Mouse (Mus musculus) stomach, postnatal 0 days (tissue): ENCODE measurements around the gene Mad1l1. TPM values are rescaled to one million over a fixed set of nuclear protein-coding genes. Genes with fewer than 3 reads are reported as not detected.

Experiments used
- ATAC-seq: fragments of 200-750 bp; cut with Nextera tagmentation; 2 replicates; pipeline ENCODE4 v1.8.0; 2017; ENCODE audit not compliant: low FRiP score, low TSS enrichment
- DNase-seq: peaks from one replicate; pipeline ENCODE4 v3.0.0-alpha.2; 2016; ENCODE audit warnings: low spot score
- H3K27ac ChIP-seq: fragments of 300-500 bp; sonication (generic); replicated peaks from 2 replicates; pipeline ENCODE4 v1.5.1; 2014; ENCODE audit warnings: mild to moderate bottlenecking, control low read depth
- H3K27me3 ChIP-seq: fragments of 300-500 bp; sonication (generic); 2 replicates; pipeline ENCODE4 v1.6.1; 2014; ENCODE audit warnings: low read length; ENCODE audit not compliant: control insufficient read depth, insufficient read depth
- H3K36me3 ChIP-seq: fragments of 300-500 bp; sonication (generic); 2 replicates; pipeline ENCODE4 v1.6.1; 2014; ENCODE audit warnings: low read length, mixed read lengths; ENCODE audit not compliant: control insufficient read depth, insufficient read depth
- H3K4me1 ChIP-seq: fragments of 300-500 bp; sonication (generic); replicated peaks from 2 replicates; pipeline ENCODE4 v1.6.1; 2014; ENCODE audit warnings: antibody characterized with exemption; ENCODE audit not compliant: control insufficient read depth, insufficient read depth
- H3K4me2 ChIP-seq: fragments of 300-500 bp; sonication (generic); replicated peaks from 2 replicates; pipeline ENCODE4 v1.6.1; 2014; ENCODE audit warnings: low read depth, mild to moderate bottlenecking, control low read depth, moderate library complexity
- H3K4me3 ChIP-seq: fragments of 300-500 bp; sonication (generic); 2 replicates; pipeline ENCODE4 v1.5.1; 2014; ENCODE audit warnings: low read depth, low read length, control low read depth
- H3K9ac ChIP-seq: fragments of 300-500 bp; sonication (generic); 2 replicates; pipeline ENCODE4 v1.6.1; 2014; ENCODE audit warnings: mild to moderate bottlenecking, low read length, control low read depth, mixed read lengths
- H3K9me3 ChIP-seq: fragments of 300-500 bp; sonication (generic); 2 replicates; pipeline ENCODE4 v1.6.1; 2016; ENCODE audit warnings: low read length; ENCODE audit not compliant: control insufficient read depth
- CTCF ChIP-seq: IDR thresholded peaks from 2 replicates; pipeline ENCODE4 v1.5.1; 2016; ENCODE audit warnings: antibody characterized with exemption, low read depth, mild to moderate bottlenecking, moderate library complexity
- EP300 ChIP-seq: optimal IDR thresholded peaks from 2 replicates; pipeline ENCODE3; 2016; ENCODE audit warnings: antibody characterized with exemption
- WGBS: fragments of 180-500 bp; shearing (Covaris S2); extraction: QIAGEN DNeasy Blood & Tissue Kit; methylation state at CpG from one replicate; pipeline ENCODE4 v1.1.7; 2014; 5-methylcytosine and 5-hydroxymethylcytosine counted together
- polyA plus RNA-seq: library from polyadenylated mRNA; unstranded; fragments of >200 nt; fragmentation: Nextera tagmentation; extraction: Ambion mirVana; gene quantifications from 2 replicates; pipeline ENCODE4 v1.2.1, GENCODE M21; 2015

The Mad1l1 gene
- polyA plus RNA-seq, 1 experiment from 2014 or later: 14.2 TPM

DNA sequence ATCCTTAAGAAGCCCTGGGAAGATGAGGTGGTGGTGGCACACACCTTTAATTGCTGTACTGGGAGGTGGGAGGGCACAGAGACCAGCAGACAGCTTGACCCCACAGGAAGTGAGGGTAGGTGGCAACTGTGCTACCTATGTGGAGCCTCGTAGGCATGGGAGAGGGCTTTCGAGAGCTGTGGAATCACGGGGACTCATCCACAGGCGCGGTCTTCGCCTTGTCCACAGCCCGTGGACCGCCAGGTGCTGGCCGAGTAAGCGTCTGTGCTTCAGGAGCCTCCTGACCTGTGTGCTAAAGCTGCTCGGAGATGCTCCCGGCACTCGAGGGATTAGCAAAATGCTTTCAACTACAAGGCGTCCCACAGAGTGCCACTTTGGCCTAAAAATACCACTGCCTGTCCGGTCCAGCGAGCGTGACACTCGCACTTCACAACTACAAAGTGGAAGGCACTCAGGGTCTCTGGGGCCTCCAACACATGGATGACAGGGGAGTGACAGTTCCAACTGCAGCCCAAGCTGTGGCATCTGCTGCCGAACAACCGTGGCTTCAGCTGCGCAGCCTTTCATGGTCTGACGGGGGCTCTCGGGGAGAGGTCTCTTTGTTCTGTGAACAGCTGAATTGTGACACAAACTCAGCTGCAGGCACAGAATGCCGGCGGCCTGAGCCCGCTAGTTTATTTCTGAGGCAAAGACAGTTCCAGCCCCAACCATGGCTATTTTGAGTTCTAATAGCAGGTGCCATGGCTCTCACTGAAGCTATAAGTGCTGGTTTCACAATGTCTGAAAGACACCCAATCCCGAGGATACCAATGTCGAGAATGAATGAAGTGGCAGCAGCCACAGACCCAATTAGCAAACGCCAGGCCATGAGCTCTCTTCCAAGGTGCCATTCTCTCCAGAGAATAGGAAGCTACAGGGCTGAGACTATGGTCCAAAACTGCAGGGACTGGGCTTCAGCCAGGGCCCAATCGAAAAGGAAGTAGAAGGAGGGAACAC is 57.3 kb downstream of the Mad1l1 start:
- ATAC-seq (no peak), DNase-seq (no peak)
- Histone ChIP-seq H3K4me1 (no peaks in the 10 kb centered on the region), H3K9ac (no peak overlapping the region), H3K27me3 (no peaks in the 10 kb centered on the region), H3K27ac (no peak overlapping the region), H3K4me3 (no peak overlapping the region), H3K4me2 (no peak overlapping the region), H3K9me3 (no peaks in the 10 kb centered on the region), H3K36me3 (peaks cover 3% of the 10 kb centered on the region; the same call in 1 of the 2 replicates)
- TF ChIP-seq CTCF (no peak), EP300 (no peak)
- WGBS: 82% methylated on average over 30 of the region's 30 CpGs

DNA sequence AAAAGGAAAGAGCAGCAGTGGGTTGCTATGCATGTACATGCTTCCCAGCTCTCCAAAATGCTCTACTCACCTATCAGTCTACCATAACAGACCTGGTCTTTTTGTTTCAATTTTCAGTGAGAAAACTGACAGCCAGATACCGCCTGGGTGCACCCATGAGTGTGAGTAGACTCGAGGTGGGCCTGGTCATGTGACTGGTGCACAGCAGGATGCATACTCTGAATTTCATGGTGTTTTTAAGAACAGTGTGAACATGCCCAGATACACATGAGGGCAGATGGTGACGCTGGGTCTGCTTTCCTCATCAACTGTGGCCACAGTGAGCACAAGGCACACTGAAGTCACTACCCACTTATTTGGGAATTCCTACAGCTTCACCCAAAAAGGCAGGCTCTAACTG is 59.0 kb downstream of the Mad1l1 start:
- 86% methylated on average over 3 of the region's 3 CpGs for WGBS
- TF ChIP-seq CTCF: no peak
- no peak for TF ChIP-seq EP300
- H3K4me3 ChIP-seq: no peak overlapping the region
- DNase-seq (no peak), ATAC-seq (no peak)
- no peak overlapping the region for H3K4me2 ChIP-seq
- H3K9me3 ChIP-seq: no peaks in the 10 kb centered on the region
- no peak overlapping the region for H3K9ac ChIP-seq
- no peaks in the 10 kb centered on the region for H3K4me1 ChIP-seq
- no peak overlapping the region for H3K27ac ChIP-seq
- H3K27me3 ChIP-seq: no peaks in the 10 kb centered on the region
- H3K36me3 ChIP-seq: peaks cover 3% of the 10 kb centered on the region; the same call in 1 of the 2 replicates

DNA sequence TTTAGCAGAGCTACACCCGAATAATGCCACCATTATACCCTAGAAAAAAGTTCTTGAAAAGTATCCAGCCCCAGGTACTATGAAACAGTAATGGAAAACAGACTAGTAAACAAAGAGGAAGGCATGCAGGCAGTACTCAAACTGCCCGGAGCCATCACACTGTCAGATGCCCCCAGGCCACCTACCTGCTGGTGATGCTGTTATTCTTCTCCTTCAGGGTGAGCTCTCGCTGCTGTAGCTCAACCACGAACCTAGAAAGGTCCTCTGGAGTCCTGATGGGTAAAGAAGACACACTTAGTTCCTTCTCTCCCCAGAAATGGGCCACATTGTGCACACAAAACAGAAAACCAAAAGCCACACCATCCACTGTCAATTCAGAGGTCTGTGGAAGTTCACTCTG is 60.0 kb downstream of the Mad1l1 start:
- H3K9me3 ChIP-seq: no peaks in the 10 kb centered on the region
- TF ChIP-seq CTCF (no peak), EP300 (no peak)
- H3K4me2 ChIP-seq: no peak overlapping the region
- no peak for DNase-seq
- H3K9ac ChIP-seq: no peak overlapping the region
- WGBS: 89% methylated on average over 4 of the region's 4 CpGs
- no peak overlapping the region for H3K4me3 ChIP-seq
- peaks cover 3% of the 10 kb centered on the region; the same call in 1 of the 2 replicates for H3K36me3 ChIP-seq
- no peaks in the 10 kb centered on the region for H3K4me1 ChIP-seq
- H3K27ac ChIP-seq: no peak overlapping the region
- no peaks in the 10 kb centered on the region for H3K27me3 ChIP-seq
- no peak for ATAC-seq

DNA sequence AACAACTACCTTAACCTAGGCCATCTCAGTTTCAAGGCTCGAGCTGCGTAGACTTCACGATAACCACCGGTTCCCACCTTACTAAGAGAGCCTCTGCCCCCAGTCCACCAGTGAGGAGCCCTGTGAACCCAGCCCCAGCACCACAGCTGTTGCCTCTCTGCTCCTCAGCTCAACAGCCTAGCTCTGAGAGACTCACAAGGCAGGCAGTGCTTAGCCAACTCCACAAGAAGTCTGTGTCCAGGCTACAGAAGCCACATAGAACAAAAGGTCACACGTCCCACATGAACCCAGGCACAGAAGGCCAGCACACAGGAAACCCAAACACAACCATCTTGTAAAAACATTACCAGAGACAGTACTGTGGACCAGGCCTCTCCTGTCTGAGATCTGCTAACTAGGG is 62.7 kb downstream of the Mad1l1 start:
- no peak for ATAC-seq
- no peaks in the 10 kb centered on the region for H3K4me1 ChIP-seq
- no peak overlapping the region for H3K9ac ChIP-seq
- H3K4me3 ChIP-seq: no peak overlapping the region
- TF ChIP-seq EP300 (no peak), CTCF (no peak)
- H3K27me3 ChIP-seq: no peaks in the 10 kb centered on the region
- 95% methylated on average over 5 of the region's 5 CpGs for WGBS
- no peak overlapping the region for H3K27ac ChIP-seq
- no peak overlapping the region for H3K4me2 ChIP-seq
- H3K9me3 ChIP-seq: no peaks in the 10 kb centered on the region
- no peak for DNase-seq
- peaks cover 3% of the 10 kb centered on the region; the same call in 1 of the 2 replicates for H3K36me3 ChIP-seq

DNA sequence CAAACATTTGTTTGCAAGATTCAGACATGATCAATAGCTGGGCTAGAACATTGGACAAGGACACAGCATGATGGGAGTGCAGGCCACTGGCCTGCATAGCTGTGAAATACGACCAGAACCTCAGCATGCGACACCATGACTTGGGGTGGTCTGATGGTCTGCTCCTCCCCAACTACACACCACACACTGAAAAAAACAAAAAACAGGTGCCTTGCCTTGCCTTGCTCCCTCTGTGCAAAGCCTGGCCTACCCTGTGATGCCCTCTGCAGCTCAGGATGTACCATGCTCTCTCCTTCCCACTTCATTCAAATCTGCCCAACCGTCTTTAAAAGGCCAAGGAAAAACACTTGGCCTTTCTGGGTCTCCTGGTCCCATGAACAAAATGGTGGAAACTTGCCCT is 63.3 kb downstream of the Mad1l1 start:
- Histone ChIP-seq H3K4me2 (no peak overlapping the region), H3K27me3 (no peaks in the 10 kb centered on the region), H3K9me3 (no peaks in the 10 kb centered on the region), H3K9ac (no peak overlapping the region), H3K4me1 (no peaks in the 10 kb centered on the region), H3K27ac (no peak overlapping the region), H3K4me3 (no peak overlapping the region), H3K36me3 (peaks cover 3% of the 10 kb centered on the region; the same call in 1 of the 2 replicates)
- no peak for TF ChIP-seq EP300
- no peak for TF ChIP-seq CTCF
- WGBS: 89% methylated on average over 3 of the region's 3 CpGs
- DNase-seq: no peak
- no peak for ATAC-seq

DNA sequence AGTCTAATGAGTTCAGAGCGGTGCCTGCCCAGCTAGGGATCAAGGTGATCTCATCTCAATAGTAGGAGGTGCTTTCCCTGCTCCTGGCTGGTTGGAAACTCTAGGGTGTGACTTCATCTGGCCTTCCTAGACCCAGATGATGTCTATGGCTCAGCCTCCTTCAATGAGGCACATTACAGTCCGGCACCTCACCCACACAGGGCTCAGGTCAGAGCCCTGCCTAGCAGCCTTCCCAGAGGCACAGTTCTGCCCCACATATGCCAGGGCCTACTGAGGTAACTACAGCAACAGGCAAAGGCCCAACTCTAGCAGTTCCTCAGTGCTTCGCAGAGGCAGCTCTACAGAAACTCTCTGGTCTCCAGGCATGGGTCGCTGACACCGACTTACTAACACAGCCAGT is 63.9 kb downstream of the Mad1l1 start:
- Histone ChIP-seq H3K9ac (no peak overlapping the region), H3K4me2 (no peak overlapping the region), H3K27ac (no peak overlapping the region), H3K9me3 (no peaks in the 10 kb centered on the region), H3K4me3 (no peak overlapping the region), H3K36me3 (peaks cover 3% of the 10 kb centered on the region; the same call in 1 of the 2 replicates), H3K27me3 (no peaks in the 10 kb centered on the region), H3K4me1 (no peaks in the 10 kb centered on the region)
- no peak for TF ChIP-seq EP300
- no peak for TF ChIP-seq CTCF
- ATAC-seq (no peak), DNase-seq (no peak)
- WGBS: 85% methylated on average over 5 of the region's 5 CpGs
